Mouse (Mus musculus) ZHBTc4 (cell line): ENCODE data around the gene Iqce.

Experiments
- DNase-seq: peaks from one replicate; pipeline ENCODE4 v3.0.0-alpha.2; 2011; ENCODE audit warnings: low read depth, low spot score

The Iqce gene

GRCm38 (mm10) chr5:140702103-140702513 lies at the start of gene Iqce:
Iqce (minus strand) TSS chr5:140702378.
- DNase-seq = peak; percentile 97

- peak; percentile 74 for DNase-seq
Observed at GRCm38 (mm10) chr5:140750925-140751324, 48.7 kb upstream of the Iqce start.

- DNase-seq = peak; percentile 87
Observed at GRCm38 (mm10) chr5:140749062-140749875, 47.1 kb upstream of the Iqce start.

- DNase-seq = no peak
Observed at GRCm38 (mm10) chr5:140748425-140748824, 46.2 kb upstream of the Iqce start.

GRCm38 (mm10) chr5:140743706-140744131 lies 41.5 kb upstream of the Iqce start:
- DNase-seq = peak; percentile 76

- peak; percentile 54 for DNase-seq
Observed at GRCm38 (mm10) chr5:140741877-140742276, 39.7 kb upstream of the Iqce start.

- DNase-seq = no peak
Observed at GRCm38 (mm10) chr5:140741040-140741439, 38.9 kb upstream of the Iqce start.

- DNase-seq = peak; percentile 50
Observed at GRCm38 (mm10) chr5:140739813-140740212, 37.6 kb upstream of the Iqce start.

- peak; percentile 29 for DNase-seq
Observed at GRCm38 (mm10) chr5:140736166-140736565, 34.0 kb upstream of the Iqce start.

GRCm38 (mm10) chr5:140735297-140735696 lies 33.1 kb upstream of the Iqce start:
- DNase-seq = peak; percentile 82

GRCm38 (mm10) chr5:140733336-140733735 lies 31.2 kb upstream of the Iqce start:
- DNase-seq = no peak

GRCm38 (mm10) chr5:140732195-140732594 lies 30.0 kb upstream of the Iqce start:
- DNase-seq = peak; percentile 79

GRCm38 (mm10) chr5:140731040-140731797 lies 29.0 kb upstream of the Iqce start:
- no peak for DNase-seq

GRCm38 (mm10) chr5:140726946-140727740 lies 25.0 kb upstream of the Iqce start:
- no peak for DNase-seq

- DNase-seq = no peak
Observed at GRCm38 (mm10) chr5:140726062-140726839, 24.1 kb upstream of the Iqce start.

- no peak for DNase-seq
Observed at GRCm38 (mm10) chr5:140723822-140724221, 21.6 kb upstream of the Iqce start, which contains the start of gene Amz1. Amz1 (plus strand) TSS chr5:140724127.

- no peak for DNase-seq
Observed at GRCm38 (mm10) chr5:140722121-140722520, 19.9 kb upstream of the Iqce start.

GRCm38 (mm10) chr5:140720773-140721172 lies 18.6 kb upstream of the Iqce start:
- DNase-seq = no peak

GRCm38 (mm10) chr5:140711040-140711439 lies 8.9 kb upstream of the Iqce start:
- peak; percentile 27 for DNase-seq

- DNase-seq = no peak
Observed at GRCm38 (mm10) chr5:140710315-140710714, 8.1 kb upstream of the Iqce start.
